Mouse (Mus musculus) erythroblast, adult 5-6 weeks (primary cell): ENCODE measurements around the gene Snap91. TPM values are rescaled to one million over a fixed set of nuclear protein-coding genes. Genes with fewer than 3 reads are reported as not detected.

Experiments
- ATAC-seq: replicated peaks from 2 replicates; pipeline ENCODE4 v1.8.0; 2016; ENCODE audit warnings: moderate number of reproducible peaks, mild to moderate bottlenecking, moderate TSS enrichment, inconsistent platforms; ENCODE audit not compliant: poor library complexity, low FRiP score, severe bottlenecking
- total RNA-seq, 2 experiments: library from RNA; stranded (forward) in 1 of 2; stranded (reverse) in 1 of 2; fragments of 150-400 nt in 1 of 2; fragments of 200-764, 138-1000 nt in 1 of 2; gene quantifications; 2 replicates each; pipeline versions ENCODE4 v1.2.3 to v1.2.4; 2015 to 2017; ENCODE audit warnings: low replicate concordance in 2 of 2

The Snap91 gene
- total RNA-seq (2015; ENCODE audit: low replicate concordance) (not detected in 2 replicates), total RNA-seq (2017; ENCODE audit: low replicate concordance) (not detected in 2 replicates)

GRCm38 (mm10) chr9:86880113-86880972, at the start of gene Snap91:
Gene Snap91, minus strand, starts transcription at chr9:86880654.
- ATAC-seq: no peak

- no peak for ATAC-seq
Measured at GRCm38 (mm10) chr9:86926519-86926918, 46.1 kb upstream of the Snap91 start.

GRCm38 (mm10) chr9:86925688-86926087, 45.2 kb upstream of the Snap91 start:
- ATAC-seq: no peak

GRCm38 (mm10) chr9:86922430-86922829, 42.0 kb upstream of the Snap91 start:
- no peak for ATAC-seq

- no peak for ATAC-seq
Measured at GRCm38 (mm10) chr9:86916543-86916942, 36.1 kb upstream of the Snap91 start.

GRCm38 (mm10) chr9:86899502-86900199, 19.2 kb upstream of the Snap91 start:
- no peak for ATAC-seq

- ATAC-seq: no peak
Measured at GRCm38 (mm10) chr9:86879216-86880112, 990 bp downstream of the Snap91 start.

GRCm38 (mm10) chr9:86878716-86879115, 1.7 kb downstream of the Snap91 start:
- ATAC-seq: no peak

- no peak for ATAC-seq
Measured at GRCm38 (mm10) chr9:86873681-86874080, 6.8 kb downstream of the Snap91 start.

GRCm38 (mm10) chr9:86869586-86870338, 10.7 kb downstream of the Snap91 start:
- ATAC-seq: no peak

- ATAC-seq: no peak
Measured at GRCm38 (mm10) chr9:86858101-86858500, 22.4 kb downstream of the Snap91 start.

GRCm38 (mm10) chr9:86857626-86858025, 22.8 kb downstream of the Snap91 start:
- ATAC-seq: no peak

- ATAC-seq: no peak
Measured at GRCm38 (mm10) chr9:86852861-86853260, 27.6 kb downstream of the Snap91 start.

- no peak for ATAC-seq
Measured at GRCm38 (mm10) chr9:86851689-86852088, 28.8 kb downstream of the Snap91 start.

- ATAC-seq: no peak
Measured at GRCm38 (mm10) chr9:86850452-86851207, 29.8 kb downstream of the Snap91 start.

- no peak for ATAC-seq
Measured at GRCm38 (mm10) chr9:86843747-86844353, 36.6 kb downstream of the Snap91 start.

GRCm38 (mm10) chr9:86829792-86830191, 50.7 kb downstream of the Snap91 start:
- no peak for ATAC-seq

GRCm38 (mm10) chr9:86829034-86829433, 51.4 kb downstream of the Snap91 start:
- ATAC-seq: no peak
